Mouse (Mus musculus) ovary, adult 18-20 months (tissue): ENCODE results near the gene Midn.

Experiments
- DNase-seq: peaks from one replicate; pipeline ENCODE4 v3.0.0; 2022; ENCODE audit warnings: low spot score, mixed read lengths

The Midn gene

DNA sequence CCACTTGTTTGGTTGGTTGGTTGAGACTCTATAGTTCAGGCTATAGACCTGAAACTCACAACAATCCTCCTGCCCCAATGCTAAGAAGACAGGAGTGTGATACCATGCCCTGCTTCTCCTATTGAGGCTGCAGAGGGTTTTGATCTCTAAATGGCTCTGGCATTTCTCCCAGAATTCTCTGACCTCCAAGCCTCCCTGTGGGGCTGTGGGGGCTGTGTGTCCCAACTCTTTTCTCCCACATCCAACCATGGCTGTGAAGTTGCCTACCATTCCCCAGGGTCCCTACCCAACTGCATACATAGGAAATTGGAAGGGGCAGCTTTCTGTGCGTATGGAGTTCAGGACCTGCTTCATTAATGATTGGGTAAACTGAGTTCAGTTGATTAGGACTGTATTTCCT is 48.1 kb downstream of the Midn start:
- no peak for DNase-seq

- DNase-seq: no peak
Observed at GRCm38 (mm10) chr10:80196778-80197581, 48.9 kb downstream of the Midn start.

DNA sequence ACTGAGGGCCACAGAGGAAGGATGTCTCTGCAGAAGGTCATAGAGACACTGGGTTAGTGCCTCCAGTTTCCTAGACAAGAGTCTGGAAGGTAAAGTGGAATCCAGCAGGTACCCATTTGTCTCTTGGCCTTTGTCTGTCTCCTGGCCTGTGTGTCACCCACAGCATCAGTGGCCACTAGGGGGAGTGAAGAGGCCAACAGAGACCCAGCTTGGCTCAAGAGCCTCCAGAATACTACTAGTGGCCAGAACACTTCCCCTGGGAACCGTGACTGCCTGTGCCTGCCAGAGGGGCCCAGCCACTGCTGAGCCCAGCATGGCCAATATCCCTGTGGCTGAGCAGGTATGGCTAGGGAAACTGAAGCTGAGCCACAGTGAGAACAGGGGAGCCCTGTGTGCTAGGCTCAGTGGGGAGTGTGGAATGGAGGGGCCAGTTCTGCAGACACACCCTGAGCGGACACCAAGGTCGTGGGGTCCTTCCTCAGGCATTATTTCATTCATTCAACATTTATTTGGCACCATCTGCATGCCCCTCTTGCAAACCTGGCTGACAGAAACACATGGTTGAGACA is 51.5 kb downstream of the Midn start:
- DNase-seq: peak; percentile 62

DNA sequence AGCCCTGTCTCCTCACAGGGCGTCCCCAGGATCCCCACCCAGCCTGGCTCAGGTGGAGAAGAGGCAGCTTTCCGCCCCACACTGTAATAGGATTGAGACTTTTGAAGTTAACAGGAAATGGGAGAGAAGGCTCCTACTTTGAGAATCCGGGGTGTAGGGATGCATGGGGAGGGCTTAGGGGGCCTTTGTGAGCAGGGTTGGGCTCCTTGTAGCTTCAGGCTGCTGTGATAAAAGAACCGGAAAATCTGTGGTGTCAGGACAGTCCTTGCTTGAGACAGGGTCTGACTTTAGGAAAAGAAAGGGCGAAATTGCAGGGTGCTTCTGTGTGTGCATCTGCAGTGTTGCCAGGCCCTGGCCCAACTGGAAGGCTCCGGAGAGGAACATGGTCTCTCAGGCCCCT is 52.4 kb downstream of the Midn start:
- DNase-seq: no peak

- DNase-seq: no peak
Observed at GRCm38 (mm10) chr10:80204055-80204454, 56.0 kb downstream of the Midn start.

GRCm38 (mm10) chr10:80207201-80207600 is 59.1 kb downstream of the Midn start:
- DNase-seq: no peak

GRCm38 (mm10) chr10:80207676-80208075 is 59.6 kb downstream of the Midn start:
- DNase-seq: no peak
